Mouse (Mus musculus): ENCODE measurements around the gene Olfr449. TPM values are rescaled to one million over a fixed set of nuclear protein-coding genes. Genes with fewer than 3 reads are reported as not detected.

The Olfr449 gene
- polyA plus RNA-seq, 1 experiment from 2014 or later: not detected

Other genes with a start within 250 kb of the Olfr449 start
- not detected in 2 replicates for gene Tcaf3, start 236.7 kb upstream of the Olfr449 start, polyA plus RNA-seq (2015; fragmentation: Nextera tagmentation; extraction: Ambion mirVana)
- gene Tcaf2, start 189.1 kb upstream of the Olfr449 start, polyA plus RNA-seq (2015; fragmentation: Nextera tagmentation; extraction: Ambion mirVana): 1.8 and 2.2 TPM in 2 replicates
- 233 and 247 TPM in 2 replicates for gene Tcaf1, start 124.3 kb upstream of the Olfr449 start, polyA plus RNA-seq (2015; fragmentation: Nextera tagmentation; extraction: Ambion mirVana)
- not detected in 2 replicates for gene Olfr453, start 95.0 kb upstream of the Olfr449 start, polyA plus RNA-seq (2015; fragmentation: Nextera tagmentation; extraction: Ambion mirVana)
- not detected in 2 replicates for gene Olfr38, start 78.0 kb upstream of the Olfr449 start, polyA plus RNA-seq (2015; fragmentation: Nextera tagmentation; extraction: Ambion mirVana)
- gene Olfr452, start 49.3 kb upstream of the Olfr449 start, polyA plus RNA-seq (2015; fragmentation: Nextera tagmentation; extraction: Ambion mirVana): not detected in 2 replicates
- not detected in 2 replicates for gene Olfr450, start 22.4 kb upstream of the Olfr449 start, polyA plus RNA-seq (2015; fragmentation: Nextera tagmentation; extraction: Ambion mirVana)
- not detected in 2 replicates for gene Olfr448, start 56.1 kb downstream of the Olfr449 start, polyA plus RNA-seq (2015; fragmentation: Nextera tagmentation; extraction: Ambion mirVana)
- not detected in 2 replicates for gene Olfr447, start 74.5 kb downstream of the Olfr449 start, polyA plus RNA-seq (2015; fragmentation: Nextera tagmentation; extraction: Ambion mirVana)
- gene Olfr446, start 87.0 kb downstream of the Olfr449 start, polyA plus RNA-seq (2015; fragmentation: Nextera tagmentation; extraction: Ambion mirVana): not detected in 2 replicates
- not detected in 2 replicates for gene Olfr444, start 114.7 kb downstream of the Olfr449 start, polyA plus RNA-seq (2015; fragmentation: Nextera tagmentation; extraction: Ambion mirVana)